Mouse (Mus musculus) ES-E14 (cell line): Measurements from ENCODE around the gene Men1. TPM values are rescaled to one million over a fixed set of nuclear protein-coding genes. Genes with fewer than 3 reads are reported as not detected.

Experiments
- DNase-seq: peaks from one replicate; pipeline ENCODE4 v3.0.0-alpha.2; 2013; ENCODE audit warnings: low read depth, low spot score
- H3K27ac ChIP-seq: 2 replicates; pipeline ENCODE4 v1.5.1; 2012; ENCODE audit warnings: low read depth, mild to moderate bottlenecking, low read length, moderate library complexity, mixed read lengths; ENCODE audit not compliant: poor library complexity, insufficient read depth, severe bottlenecking
- H3K36me3 ChIP-seq: 2 replicates; pipeline ENCODE4 v1.6.1; 2012; ENCODE audit warnings: mild to moderate bottlenecking, low read length, moderate library complexity, mixed read lengths; ENCODE audit not compliant: control insufficient read depth, poor library complexity, insufficient read depth, severe bottlenecking
- H3K4me1 ChIP-seq, 2 experiments: fragments of 150-350 bp in 1 of 2; sonication (generic) in 1 of 2; 2 replicates each; pipeline ENCODE4 v1.6.1; 2012; ENCODE audit warnings: low read length in 2 of 2, mild to moderate bottlenecking in 1 of 2, mixed read lengths in 1 of 2; ENCODE audit not compliant: control insufficient read depth in 2 of 2, insufficient read depth in 2 of 2, poor library complexity in 1 of 2
- H3K4me3 ChIP-seq, 2 experiments: fragments of 150-350 bp in 1 of 2; sonication (generic) in 1 of 2; 2 replicates each; pipeline ENCODE4 v1.5.1; 2012; ENCODE audit warnings: low read length in 2 of 2, low read depth in 1 of 2, mild to moderate bottlenecking in 1 of 2, mixed read lengths in 1 of 2; ENCODE audit not compliant: insufficient read depth in 1 of 2, poor library complexity in 1 of 2, severe bottlenecking in 1 of 2
- H3K9ac ChIP-seq: 2 replicates; pipeline ENCODE4 v1.6.1; 2012; ENCODE audit warnings: low read depth, mild to moderate bottlenecking, low read length, mixed read lengths; ENCODE audit not compliant: poor library complexity, insufficient read depth, severe bottlenecking
- H3K9me3 ChIP-seq: fragments of 150-350 bp; sonication (generic); 2 replicates; pipeline ENCODE4 v1.6.1; 2012; ENCODE audit warnings: low read depth, mild to moderate bottlenecking, low read length; ENCODE audit not compliant: control insufficient read depth, insufficient read depth
- CHD2 ChIP-seq: IDR thresholded peaks from 2 replicates; pipeline ENCODE4 v1.6.1; 2014; ENCODE audit warnings: mild to moderate bottlenecking, low read depth, low read length, inconsistent platforms
- HCFC1 ChIP-seq: IDR thresholded peaks from 2 replicates; pipeline ENCODE4 v1.6.1; 2012; ENCODE audit warnings: low read length, inconsistent platforms, borderline replicate concordance; ENCODE audit not compliant: insufficient read depth
- MAFK ChIP-seq: IDR thresholded peaks from 2 replicates; pipeline ENCODE4 v1.6.1; 2014; ENCODE audit warnings: mild to moderate bottlenecking, low read depth, low read length, inconsistent platforms; ENCODE audit not compliant: insufficient read depth
- ZC3H11A ChIP-seq: IDR thresholded peaks from 2 replicates; pipeline ENCODE4 v1.6.1; 2012; ENCODE audit warnings: low read depth, mild to moderate bottlenecking, inconsistent platforms, low read length, borderline replicate concordance
- ZNF384 ChIP-seq: IDR thresholded peaks from 2 replicates; pipeline ENCODE4 v1.6.1; 2012; ENCODE audit warnings: low read depth, low read length, inconsistent platforms
- in situ Hi-C, 2 experiments: fragments of 600-800 bp; cut with MboI; formaldehyde crosslinking; loops; one replicate each; pipeline ENCODE4 v1.15.1; 2025; ENCODE audit warnings: low sequenced_read_pairs in 2 of 2, inconsistent platforms in 1 of 2; ENCODE audit not compliant: unreplicated experiment in 2 of 2
- total RNA-seq: library from RNA; depleted of rRNA; stranded (reverse); fragments of 300-350 nt; gene quantifications from 2 replicates; pipeline ENCODE4 v1.2.3, GENCODE M21; 2012

Gene Men1
- total RNA-seq, 1 experiment, result 60.4 TPM

DNA sequence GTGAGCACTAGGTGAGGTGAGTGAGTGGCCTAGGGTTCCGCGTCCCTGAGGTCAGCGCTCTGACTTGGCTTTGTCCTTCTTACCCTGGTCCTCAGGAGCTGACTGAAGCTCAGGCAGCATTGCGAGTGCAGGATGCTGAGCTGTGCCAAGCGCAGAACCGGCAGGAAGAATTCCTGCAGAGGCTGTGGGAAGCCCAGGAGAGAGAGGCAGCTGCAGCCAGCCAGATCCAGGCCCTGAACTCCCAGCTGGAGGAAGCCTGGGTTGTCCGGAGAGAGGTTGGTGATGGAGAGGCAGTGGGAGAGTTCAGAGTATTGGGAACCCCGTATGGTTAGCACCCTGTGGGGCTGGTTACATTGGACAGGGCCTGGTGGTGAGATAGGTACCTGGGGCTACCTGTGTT, 21.0 kb upstream of the Men1 start:
- TF ChIP-seq HCFC1 (no peak), CHD2 (no peak), ZC3H11A (no peak), ZNF384 (no peak), MAFK (no peak)
- H3K36me3 ChIP-seq, result peaks cover 94% of the 10 kb centered on the region
- no peaks in the 10 kb centered on the region for H3K9me3 ChIP-seq
- no peak overlapping the region for H3K9ac ChIP-seq
- H3K4me3 ChIP-seq, result no peak overlapping the region
- DNase-seq, result no peak
- peaks cover 3 to 6% of the 10 kb centered on the region in 2 experiments; a peak in 2 of 4 replicates for H3K4me1 ChIP-seq
- in situ Hi-C loops, result no loop called here
- H3K27ac ChIP-seq, result no peak overlapping the region

DNA sequence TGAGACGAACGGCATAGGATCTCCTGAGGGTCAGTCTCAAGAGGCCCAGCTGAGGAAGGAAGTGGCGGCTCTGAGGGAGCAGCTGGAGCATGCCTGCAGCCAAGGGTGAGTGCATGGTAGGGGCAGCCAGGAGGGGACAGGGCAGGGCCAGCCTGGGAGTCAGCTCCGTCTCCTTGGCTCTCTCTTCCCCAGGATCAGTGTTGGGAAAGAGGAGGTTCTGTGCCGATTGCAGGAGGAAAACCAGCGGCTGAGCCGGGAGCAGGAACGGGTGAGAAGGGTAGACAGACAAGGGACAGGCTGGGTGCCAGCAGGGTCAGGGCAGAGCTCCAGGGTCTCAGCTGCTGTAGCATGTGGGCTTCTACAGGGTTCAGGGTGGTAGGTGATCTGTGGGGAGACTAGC, 20.3 kb upstream of the Men1 start:
- no peak for DNase-seq
- H3K27ac ChIP-seq, result no peak overlapping the region
- peaks cover 2 to 3% of the 10 kb centered on the region in 2 experiments; a peak in 2 of 4 replicates for H3K4me1 ChIP-seq
- in situ Hi-C loops, result no loop called here
- no peak overlapping the region for H3K4me3 ChIP-seq
- H3K9me3 ChIP-seq, result no peaks in the 10 kb centered on the region
- H3K36me3 ChIP-seq, result peaks cover 94% of the 10 kb centered on the region
- no peak overlapping the region for H3K9ac ChIP-seq
- TF ChIP-seq HCFC1 (no peak), ZNF384 (no peak), ZC3H11A (no peak), CHD2 (no peak), MAFK (no peak)

DNA sequence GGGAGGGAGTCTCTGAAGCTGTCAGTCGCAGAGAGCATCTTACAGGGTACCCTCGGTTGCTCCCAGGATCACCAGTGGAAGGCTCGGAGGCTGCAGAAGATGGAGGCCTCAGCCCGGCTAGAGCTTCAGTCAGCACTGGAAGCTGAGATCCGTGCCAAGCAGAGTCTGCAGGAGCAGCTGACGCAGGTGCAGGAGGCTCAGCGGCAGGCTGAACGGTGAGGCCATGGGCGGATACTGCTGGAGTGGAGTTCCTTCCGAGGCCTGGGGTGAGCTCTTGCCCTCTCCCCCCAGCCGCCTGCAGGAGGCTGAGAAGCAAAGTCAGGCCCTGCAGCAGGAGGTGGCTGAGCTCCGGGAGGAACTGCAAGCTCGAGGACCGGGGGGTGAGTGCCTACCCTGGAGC, 19.2 kb upstream of the Men1 start:
- H3K9ac ChIP-seq, result no peak overlapping the region
- no peak overlapping the region for H3K4me3 ChIP-seq
- in situ Hi-C loops, result no loop called here
- TF ChIP-seq ZC3H11A, result no peak
- no peak for TF ChIP-seq HCFC1
- TF ChIP-seq CHD2, result no peak
- no peak for TF ChIP-seq MAFK
- no peak for TF ChIP-seq ZNF384
- H3K4me1 ChIP-seq, result peaks cover 2 to 4% of the 10 kb centered on the region in 2 experiments; a peak in 3 of 4 replicates
- DNase-seq, result no peak
- no peak overlapping the region for H3K27ac ChIP-seq
- H3K9me3 ChIP-seq, result no peaks in the 10 kb centered on the region
- H3K36me3 ChIP-seq, result peaks cover 91% of the 10 kb centered on the region

DNA sequence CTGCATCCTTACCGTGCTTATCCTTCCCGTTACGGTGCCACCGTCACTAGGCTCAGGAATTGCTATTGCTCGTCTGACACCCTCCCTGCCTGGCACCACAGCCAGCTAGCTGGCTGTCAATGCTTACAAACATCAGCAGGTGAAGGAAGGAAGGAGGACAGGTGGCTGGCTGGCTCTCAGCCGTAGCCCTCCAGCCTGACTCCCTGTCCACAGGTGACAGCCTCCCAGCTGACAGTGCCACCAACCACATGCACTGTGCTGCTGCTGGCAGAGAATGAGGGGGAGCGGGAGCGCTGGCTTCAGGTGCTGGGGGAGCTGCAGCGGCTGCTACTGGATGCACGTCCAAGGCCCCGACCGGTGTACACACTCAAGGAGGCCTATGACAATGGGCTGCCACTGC, 16.6 kb upstream of the Men1 start:
- H3K36me3 ChIP-seq, result peaks cover 83% of the 10 kb centered on the region
- H3K4me1 ChIP-seq, result peaks cover 2 to 22% of the 10 kb centered on the region in 2 experiments; a peak in 3 of 4 replicates
- no peak for DNase-seq
- no peak overlapping the region for H3K9ac ChIP-seq
- TF ChIP-seq CHD2 (no peak), MAFK (no peak), ZC3H11A (no peak), HCFC1 (no peak), ZNF384 (no peak)
- H3K27ac ChIP-seq, result no peak overlapping the region
- in situ Hi-C loops, result no loop called here
- no peak overlapping the region for H3K4me3 ChIP-seq
- no peaks in the 10 kb centered on the region for H3K9me3 ChIP-seq

DNA sequence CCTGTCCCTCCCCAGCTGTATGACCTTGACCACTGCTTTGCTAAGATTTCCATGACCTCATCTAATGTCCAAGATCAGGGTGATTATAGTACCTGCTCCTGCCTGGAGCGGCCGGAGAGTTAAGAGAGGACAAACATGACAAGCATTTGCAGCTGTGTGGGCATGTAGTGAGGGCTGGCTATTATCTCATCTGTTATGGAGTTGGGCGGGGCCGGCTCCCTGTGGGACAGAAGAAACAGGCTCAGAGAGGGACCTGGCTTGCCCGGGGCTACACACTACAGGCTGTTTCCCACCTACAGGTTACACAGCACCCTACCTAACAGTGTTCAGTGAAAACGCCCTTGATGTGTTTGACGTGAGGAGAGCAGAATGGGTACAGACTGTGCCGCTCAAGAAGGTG, 13.4 kb upstream of the Men1 start:
- peaks cover 70% of the 10 kb centered on the region for H3K36me3 ChIP-seq
- no peak overlapping the region for H3K27ac ChIP-seq
- in situ Hi-C loops, result no loop called here
- H3K9me3 ChIP-seq, result no peaks in the 10 kb centered on the region
- TF ChIP-seq MAFK, result no peak
- TF ChIP-seq HCFC1, result no peak
- no peak for TF ChIP-seq ZNF384
- TF ChIP-seq ZC3H11A, result no peak
- no peak for TF ChIP-seq CHD2
- H3K4me3 ChIP-seq, result no peak overlapping the region
- DNase-seq, result no peak
- H3K4me1 ChIP-seq, result peaks cover 0 to 19% of the 10 kb centered on the region in 2 experiments; a peak in 3 of 4 replicates
- H3K9ac ChIP-seq, result no peak overlapping the region
